Comparison of ENCODE assay signal across 8 mouse cellular contexts in genomic region chr2:76647441-76647869, GRCm38 (mm10). TPM values are rescaled to one million over a fixed set of nuclear protein-coding genes. Genes with fewer than 3 reads are reported as not detected.
A peak's percentile ranks its signal among the peaks of the same experiment; 100 is the strongest.
DNase-seq lines count a peak whose midpoint lies in the region; ATAC-seq and TF ChIP-seq lines count a peak whose summit lies in the region.

No protein-coding gene starts in this region.

- no peak for TF ChIP-seq POLR2A in embryonic fibroblast, embryonic 13.5 days (IDR thresholded peaks at IDR 0.05; ENCODE audit: low read depth, low read length)

- H3K27me3 ChIP-seq in kidney, embryonic 14.5 days (ENCODE audit: control insufficient read depth, insufficient read depth, low read length) = no peaks in the 10 kb centered on the region
- H3K27me3 ChIP-seq in G1E (ENCODE audit: insufficient read depth, low read length) = no peaks in the 10 kb centered on the region
- H3K27me3 ChIP-seq in limb, embryonic 13.5 days = no peaks in the 10 kb centered on the region
- H3K27me3 ChIP-seq in neural tube, embryonic 12.5 days (replicated peaks) = no peaks in the 10 kb centered on the region

- peak overlapping the region; percentile 84 for H3K27ac ChIP-seq in kidney, embryonic 14.5 days (ENCODE audit: low read depth, low read length)
- H3K27ac ChIP-seq in embryonic fibroblast, embryonic 13.5 days (ENCODE audit: insufficient read depth, low read length) = no peak overlapping the region
- peak overlapping the region; percentile 75 for H3K27ac ChIP-seq in limb, embryonic 13.5 days
- H3K27ac ChIP-seq in neural tube, embryonic 12.5 days = peak overlapping the region; percentile 78

- ATAC-seq in kidney, embryonic 14.5 days (ENCODE audit: low FRiP score, low TSS enrichment) = peak; percentile 64
- no peak for ATAC-seq in G1E (ENCODE audit: extremely low read depth, insufficient number of reproducible peaks, low FRiP score, poor library complexity, severe bottlenecking)
- peak; percentile 52 for ATAC-seq in limb, embryonic 13.5 days (ENCODE audit: low FRiP score, low read depth)
- ATAC-seq in neural tube, embryonic 12.5 days (ENCODE audit: low FRiP score, low read depth) = peak; percentile 79
- ATAC-seq in monocyte, adult 5-6 weeks (replicated peaks; ENCODE audit: insufficient number of reproducible peaks, low FRiP score, low TSS enrichment, poor library complexity, severe bottlenecking) = no peak

- DNase-seq in kidney, adult 8-10 months = no peak
- DNase-seq in G1E (ENCODE audit: low spot score) = no peak
- DNase-seq in urinary bladder, adult 2 months (ENCODE audit: low spot score) = no peak

- H3K9me3 ChIP-seq in kidney, embryonic 14.5 days (ENCODE audit: control insufficient read depth, low read length) = no peaks in the 10 kb centered on the region
- no peaks in the 10 kb centered on the region for H3K9me3 ChIP-seq in G1E (replicated peaks)
- H3K9me3 ChIP-seq in limb, embryonic 13.5 days = no peaks in the 10 kb centered on the region
- no peaks in the 10 kb centered on the region for H3K9me3 ChIP-seq in neural tube, embryonic 12.5 days

- 1% methylated on average over 23 of the region's 32 CpGs for WGBS in kidney, embryonic 14.5 days
- under 1% methylated on average over 32 of the region's 32 CpGs for WGBS in limb, embryonic 13.5 days
- 0% methylated on average over 32 of the region's 32 CpGs for WGBS in neural tube, embryonic 12.5 days

- H3K4me1 ChIP-seq in kidney, embryonic 14.5 days (ENCODE audit: control insufficient read depth, insufficient read depth, low read length) = peaks cover 13% of the 10 kb centered on the region
- peaks cover 33% of the 10 kb centered on the region for H3K4me1 ChIP-seq in G1E (ENCODE audit: insufficient read depth, low read depth, low read length)
- peaks cover 6% of the 10 kb centered on the region for H3K4me1 ChIP-seq in embryonic fibroblast, embryonic 13.5 days (ENCODE audit: control insufficient read depth, insufficient read depth, low read length)
- H3K4me1 ChIP-seq in limb, embryonic 13.5 days = peaks cover 15% of the 10 kb centered on the region
- peaks cover 16% of the 10 kb centered on the region for H3K4me1 ChIP-seq in neural tube, embryonic 12.5 days

- no peak for TF ChIP-seq CTCF in G1E (IDR thresholded peaks at IDR 0.05; ENCODE audit: low read depth, low read length)
- no peak for TF ChIP-seq CTCF in embryonic fibroblast, embryonic 13.5 days (IDR thresholded peaks at IDR 0.05; ENCODE audit: borderline replicate concordance, insufficient read depth, low read length)

- peaks cover 10% of the 10 kb centered on the region; the same call in 1 of the 2 replicates for H3K36me3 ChIP-seq in kidney, embryonic 14.5 days (ENCODE audit: control insufficient read depth, insufficient read depth, low read length)
- H3K36me3 ChIP-seq in G1E (replicated peaks) = no peaks in the 10 kb centered on the region
- peaks cover 17% of the 10 kb centered on the region for H3K36me3 ChIP-seq in limb, embryonic 13.5 days
- H3K36me3 ChIP-seq in neural tube, embryonic 12.5 days = peaks cover 5% of the 10 kb centered on the region

- peak overlapping the region; percentile 77 for H3K9ac ChIP-seq in kidney, embryonic 14.5 days (ENCODE audit: low read depth, low read length)
- H3K9ac ChIP-seq in limb, embryonic 13.5 days = peak overlapping the region; percentile 75
- H3K9ac ChIP-seq in neural tube, embryonic 12.5 days = peak overlapping the region; percentile 79

- peak overlapping the region; percentile 60 for H3K4me2 ChIP-seq in kidney, embryonic 14.5 days (replicated peaks; ENCODE audit: low read depth, low read length)
- H3K4me2 ChIP-seq in limb, embryonic 13.5 days (replicated peaks) = peak overlapping the region; percentile 80
- H3K4me2 ChIP-seq in neural tube, embryonic 12.5 days (replicated peaks) = peak overlapping the region; percentile 69

- peak overlapping the region; percentile 68 for H3K4me3 ChIP-seq in kidney, embryonic 14.5 days (ENCODE audit: low read length)
- H3K4me3 ChIP-seq in G1E (ENCODE audit: low read depth, low read length) = peak overlapping the region; percentile 91
- peak overlapping the region; percentile 79 for H3K4me3 ChIP-seq in embryonic fibroblast, embryonic 13.5 days (ENCODE audit: insufficient read depth, low read length)
- peak overlapping the region; percentile 65 for H3K4me3 ChIP-seq in limb, embryonic 13.5 days
- peak overlapping the region; percentile 68 for H3K4me3 ChIP-seq in neural tube, embryonic 12.5 days

RNA-seq across cellular contexts. Expression of gene Prkra, which starts 0.4 kb away (rescaled TPM):
- polyA plus RNA-seq in kidney, embryonic 14.5 days (2014; fragmentation: Nextera tagmentation; extraction: Ambion mirVana) = 89.4 and 94.3 TPM in 2 replicates
- total RNA-seq in G1E (2014; fragmentation: Nextera tagmentation) (18.6 and 24.2 TPM in 2 replicates), G1E (2017) (21.3 and 23.1 TPM in 2 replicates)
- 7.4 and 9.6 TPM in 2 replicates for polyA plus RNA-seq in G1E (2012)
- 29.2 and 35.1 TPM in 2 replicates for polyA plus RNA-seq in embryonic fibroblast, embryonic 13.5 days (2011; ENCODE audit: insufficient read length, low read depth, missing spikeins)
- 73.4 and 80.7 TPM in 2 replicates for polyA plus RNA-seq in limb, embryonic 13.5 days (2015; fragmentation: Nextera tagmentation; extraction: Ambion mirVana)
- 87.4 and 90.1 TPM in 2 replicates for polyA plus RNA-seq in neural tube, embryonic 12.5 days (2016; fragmentation: Nextera tagmentation; extraction: Ambion mirVana)
- total RNA-seq in monocyte, adult 5-6 weeks (2017) = 7.7 to 16.5 TPM (median 9.2 TPM) in 3 replicates
- 36.5 and 40.3 TPM in 2 replicates for polyA plus RNA-seq in urinary bladder, adult 2 months (2012; rRNA removed)

RNA-seq across cellular contexts. Expression of gene Pjvk, which starts 0.8 kb away (rescaled TPM):
- 1.2 and 1.9 TPM in 2 replicates for polyA plus RNA-seq in kidney, embryonic 14.5 days (2014; fragmentation: Nextera tagmentation; extraction: Ambion mirVana)
- total RNA-seq in G1E (2014; fragmentation: Nextera tagmentation) = not detected in 2 replicates
- total RNA-seq in G1E (2017) = 0.27 TPM in 1 of 2 replicates, not detected in the other
- polyA plus RNA-seq in G1E (2012) = not detected in 2 replicates
- polyA plus RNA-seq in embryonic fibroblast, embryonic 13.5 days (2011; ENCODE audit: insufficient read length, low read depth, missing spikeins) = not detected in 2 replicates
- 0.59 and 0.69 TPM in 2 replicates for polyA plus RNA-seq in limb, embryonic 13.5 days (2015; fragmentation: Nextera tagmentation; extraction: Ambion mirVana)
- 0.87 and 1.1 TPM in 2 replicates for polyA plus RNA-seq in neural tube, embryonic 12.5 days (2016; fragmentation: Nextera tagmentation; extraction: Ambion mirVana)
- not detected in 3 replicates for total RNA-seq in monocyte, adult 5-6 weeks (2017)
- polyA plus RNA-seq in urinary bladder, adult 2 months (2012; rRNA removed) = 0.09 and 0.10 TPM in 2 replicates

RNA-seq across cellular contexts. Expression of gene Fkbp7, which starts 25.5 kb away (rescaled TPM):
- 57.5 and 73.4 TPM in 2 replicates for polyA plus RNA-seq in kidney, embryonic 14.5 days (2014; fragmentation: Nextera tagmentation; extraction: Ambion mirVana)
- total RNA-seq in G1E (2014; fragmentation: Nextera tagmentation) (9.9 and 18.1 TPM in 2 replicates), G1E (2017) (3.1 and 5.3 TPM in 2 replicates)
- 0.19 and 0.29 TPM in 2 replicates for polyA plus RNA-seq in G1E (2012)
- 93.4 and 122 TPM in 2 replicates for polyA plus RNA-seq in embryonic fibroblast, embryonic 13.5 days (2011; ENCODE audit: insufficient read length, low read depth, missing spikeins)
- polyA plus RNA-seq in limb, embryonic 13.5 days (2015; fragmentation: Nextera tagmentation; extraction: Ambion mirVana) = 103 and 113 TPM in 2 replicates
- polyA plus RNA-seq in neural tube, embryonic 12.5 days (2016; fragmentation: Nextera tagmentation; extraction: Ambion mirVana) = 25.9 and 28.1 TPM in 2 replicates
- 10.6 to 24.4 TPM (median 19.6 TPM) in 3 replicates for total RNA-seq in monocyte, adult 5-6 weeks (2017)
- polyA plus RNA-seq in urinary bladder, adult 2 months (2012; rRNA removed) = 109 and 114 TPM in 2 replicates

RNA-seq across cellular contexts. Expression of gene Plekha3, which starts 27.6 kb away (rescaled TPM):
- polyA plus RNA-seq in kidney, embryonic 14.5 days (2014; fragmentation: Nextera tagmentation; extraction: Ambion mirVana) = 14.9 and 15.3 TPM in 2 replicates
- total RNA-seq in G1E (2014; fragmentation: Nextera tagmentation) (28.8 and 30.5 TPM in 2 replicates), G1E (2017) (18.5 and 24.6 TPM in 2 replicates)
- polyA plus RNA-seq in G1E (2012) = 2.7 and 3.3 TPM in 2 replicates
- 41.0 and 47.5 TPM in 2 replicates for polyA plus RNA-seq in embryonic fibroblast, embryonic 13.5 days (2011; ENCODE audit: insufficient read length, low read depth, missing spikeins)
- 9.6 and 11.7 TPM in 2 replicates for polyA plus RNA-seq in limb, embryonic 13.5 days (2015; fragmentation: Nextera tagmentation; extraction: Ambion mirVana)
- 16.3 and 17.4 TPM in 2 replicates for polyA plus RNA-seq in neural tube, embryonic 12.5 days (2016; fragmentation: Nextera tagmentation; extraction: Ambion mirVana)
- 16.1 to 36.4 TPM (median 22.6 TPM) in 3 replicates for total RNA-seq in monocyte, adult 5-6 weeks (2017)
- polyA plus RNA-seq in urinary bladder, adult 2 months (2012; rRNA removed) = 33.1 and 41.1 TPM in 2 replicates

Comparison
In these comparisons a context has a peak if more than half of its experiments do, and no peak if none do; other contexts are left out.
1. ATAC-seq: peak in kidney, embryonic 14.5 days (single experiment), limb, embryonic 13.5 days (single experiment) and neural tube, embryonic 12.5 days (single experiment); none in G1E (single experiment) and monocyte, adult 5-6 weeks (single experiment).
2. RNA of gene Fkbp7, which starts 25.5 kb away (polyA plus RNA-seq): 93.4 to 122 TPM in embryonic fibroblast, embryonic 13.5 days, 109 to 114 TPM in urinary bladder, adult 2 months, 103 to 113 TPM in limb, embryonic 13.5 days, 57.5 to 73.4 TPM in kidney, embryonic 14.5 days and 25.9 to 28.1 TPM in neural tube, embryonic 12.5 days; 0.19 to 0.29 TPM in G1E; every median in the first group is over 10 times any median in the second.
3. Peak in every context shown above with its lines, with median percentiles within 50 percentile points of each other: H3K4me2 ChIP-seq, H3K4me3 ChIP-seq and H3K9ac ChIP-seq.